Mouse (Mus musculus): ENCODE data around the gene Arvcf.

DNA sequence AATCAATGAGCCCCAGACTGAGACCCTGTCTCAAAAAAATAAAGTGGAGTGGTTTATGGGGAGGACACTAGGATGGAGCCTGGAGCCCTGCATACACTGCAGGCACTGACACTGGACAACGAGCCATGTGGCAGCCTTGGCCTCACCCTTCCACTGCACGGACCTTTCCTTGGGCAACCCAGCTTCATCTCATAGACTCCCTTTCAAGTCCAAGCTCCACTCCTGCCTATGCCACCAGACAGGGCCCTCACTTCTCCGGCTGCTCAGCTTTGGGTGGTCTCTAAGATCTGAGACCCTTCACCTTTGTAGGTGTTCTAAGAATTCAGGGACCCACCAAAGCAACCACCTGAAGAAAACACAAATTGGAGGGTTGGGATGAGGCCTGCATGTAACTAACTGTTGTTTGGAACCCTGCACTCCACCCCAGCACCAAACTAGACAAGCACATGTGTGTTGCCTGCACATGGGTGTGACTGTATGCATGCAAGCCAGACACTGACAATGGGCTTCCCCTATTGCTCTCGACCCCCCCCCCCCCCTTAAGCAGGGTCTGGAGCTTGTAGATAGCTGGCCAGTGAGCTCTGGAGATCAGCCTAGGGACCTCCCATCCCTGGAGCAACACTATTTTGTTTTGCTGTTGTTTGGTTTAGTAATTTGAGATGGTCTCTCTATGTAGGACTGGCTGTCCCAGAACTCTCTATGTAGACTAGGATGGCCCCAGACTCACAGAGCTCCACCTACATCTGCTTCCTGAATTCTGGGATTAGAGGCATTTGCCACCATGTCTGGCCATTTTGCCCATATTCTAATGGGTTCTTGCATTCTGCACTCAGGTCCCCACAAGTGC is 71.0 kb downstream of the Arvcf start:
- TF ChIP-seq CTCF (IDR thresholded peaks at IDR 0.05; ENCODE audit: borderline replicate concordance, control insufficient read depth, extremely low read depth, insufficient read depth, low read length, poor library complexity) (no peak), POLR2A (IDR thresholded peaks at IDR 0.05; ENCODE audit: control insufficient read depth, extremely low read depth, insufficient read depth, low read length, poor library complexity) (no peak)
